Mouse (Mus musculus) liver, adult 2 months (tissue): ENCODE results near the gene Atxn10.

Experiments used
- CTCF ChIP-seq: fragments of 200-500 bp; IDR thresholded peaks from 2 replicates; pipeline ENCODE4 v1.5.1; 2011; ENCODE audit warnings: low read depth, low read length, control low read depth
- POLR2A ChIP-seq: fragments of 200-500 bp; IDR thresholded peaks from 2 replicates; pipeline ENCODE4 v1.6.1; 2011; ENCODE audit warnings: low read length, control low read depth; ENCODE audit not compliant: insufficient read depth; ENCODE audit errors: extremely low read depth

DNA sequence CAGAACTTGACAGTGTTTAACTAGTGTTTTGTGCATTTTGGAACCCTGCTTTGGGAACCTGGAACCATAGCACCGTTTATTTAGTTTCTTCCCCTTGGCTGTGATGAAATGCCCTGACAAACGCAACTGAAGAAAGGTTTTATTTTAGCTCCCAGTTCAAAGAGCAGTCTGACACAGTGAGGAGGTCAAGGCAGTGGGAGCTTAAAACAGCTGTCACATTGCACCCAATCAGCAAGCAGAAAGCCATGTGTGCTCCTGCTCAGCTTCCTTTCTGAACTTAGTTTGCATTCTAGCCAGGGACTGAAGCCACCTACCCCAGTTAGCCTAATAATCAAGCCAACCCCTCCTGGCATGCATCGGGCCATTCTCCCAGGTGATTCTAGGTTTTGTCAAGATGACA lies 110.6 kb downstream of the Atxn10 start:
- TF ChIP-seq CTCF: no peak
- no peak for TF ChIP-seq POLR2A
